Mouse (Mus musculus): ENCODE measurements at regions not wholly inside any gene's neighbourhood (a gene's known extent, or its start where the extent isn't known, plus 50 kb on each side); places are given as distances from the start of the nearest gene placed in this dataset.

DNA sequence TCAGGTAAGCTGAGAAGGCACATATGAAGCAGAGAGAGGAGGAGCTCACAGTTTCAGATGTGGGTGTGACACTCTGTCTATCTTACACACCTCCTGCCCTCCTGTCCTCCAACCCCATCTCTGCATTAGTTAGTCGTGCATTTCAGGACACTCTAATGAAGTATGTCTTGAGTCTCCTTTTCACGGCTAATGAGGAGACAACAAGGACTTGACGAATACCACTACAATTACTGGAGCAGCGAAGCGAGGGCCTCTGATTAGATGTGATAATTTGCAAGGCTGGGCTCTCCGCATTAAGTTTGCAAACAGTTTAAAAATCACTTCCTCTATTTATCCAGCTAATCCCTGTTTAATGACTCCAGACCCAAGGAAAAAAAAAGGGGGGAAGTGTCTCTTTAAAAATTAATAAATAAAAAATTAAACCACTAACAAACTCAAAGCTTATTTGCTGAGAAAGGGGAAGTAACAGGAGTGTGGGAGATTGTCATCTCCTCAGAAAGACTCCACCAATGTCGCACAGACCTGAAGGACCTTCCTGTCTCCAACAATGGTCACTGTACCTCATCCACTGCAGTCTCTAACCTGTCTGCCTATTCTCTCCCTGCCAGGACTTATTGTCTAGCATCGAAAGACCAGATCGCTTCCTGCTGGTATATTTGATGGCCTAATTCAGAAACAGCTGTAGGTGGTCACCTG lies 157.5 kb upstream of the Zmiz1 start:
- no peak overlapping the region for H3K27ac ChIP-seq (ENCODE audit: insufficient read depth, low read length)
- TF ChIP-seq CTCF (IDR thresholded peaks at IDR 0.05; ENCODE audit: low read depth, low read length) (no peak), POLR2A (IDR thresholded peaks at IDR 0.05; ENCODE audit: insufficient read depth, low read length) (no peak), EP300 (IDR thresholded peaks at IDR 0.05; ENCODE audit: insufficient read depth, low read depth, low read length) (no peak)
- H3K9ac ChIP-seq (ENCODE audit: low read depth, poor library complexity, severe bottlenecking), result no peak overlapping the region
- no peaks in the 10 kb centered on the region for H3K36me3 ChIP-seq (ENCODE audit: control insufficient read depth, insufficient read depth, low read length, poor library complexity, severe bottlenecking)
- no peaks in the 10 kb centered on the region for H3K27me3 ChIP-seq (ENCODE audit: control insufficient read depth, insufficient read depth, low read length, poor library complexity, severe bottlenecking)
- no peaks in the 10 kb centered on the region for H3K4me1 ChIP-seq (ENCODE audit: control insufficient read depth, insufficient read depth, low read length)
- no peak overlapping the region for H3K4me3 ChIP-seq (ENCODE audit: low read depth, low read length)
- H3K9me3 ChIP-seq (replicated peaks; ENCODE audit: control insufficient read depth, insufficient read depth, low read length, poor library complexity, severe bottlenecking), result no peaks in the 10 kb centered on the region

DNA sequence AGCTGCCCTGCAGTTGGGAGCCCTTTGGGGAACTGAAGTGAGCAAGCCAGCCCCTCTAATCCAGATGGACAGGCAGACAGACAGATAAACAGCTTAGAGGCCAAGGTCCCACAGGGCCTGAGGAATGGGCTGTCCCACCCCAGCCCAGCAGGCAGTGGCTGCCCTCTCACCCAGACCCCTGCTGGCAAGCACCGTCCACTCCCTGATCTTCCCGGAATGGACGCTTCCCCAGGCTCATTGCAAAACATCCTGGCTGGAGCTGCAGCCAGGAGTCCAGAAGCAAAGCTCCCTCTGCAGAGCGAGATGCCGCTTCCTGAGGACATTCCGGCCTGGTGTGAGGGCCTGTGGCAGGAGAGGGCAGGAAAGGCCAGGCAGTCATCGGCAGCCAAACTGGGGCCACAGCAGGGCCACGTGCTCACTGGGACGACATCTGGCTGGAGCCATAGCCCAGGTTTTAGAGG lies 154.6 kb upstream of the Zmiz1 start:
- Histone ChIP-seq H3K27ac (ENCODE audit: insufficient read depth, low read length) (no peak overlapping the region), H3K9me3 (replicated peaks; ENCODE audit: control insufficient read depth, insufficient read depth, low read length, poor library complexity, severe bottlenecking) (no peaks in the 10 kb centered on the region), H3K9ac (ENCODE audit: low read depth, poor library complexity, severe bottlenecking) (no peak overlapping the region), H3K4me1 (ENCODE audit: control insufficient read depth, insufficient read depth, low read length) (no peaks in the 10 kb centered on the region), H3K27me3 (ENCODE audit: control insufficient read depth, insufficient read depth, low read length, poor library complexity, severe bottlenecking) (no peaks in the 10 kb centered on the region), H3K4me3 (ENCODE audit: low read depth, low read length) (no peak overlapping the region), H3K36me3 (ENCODE audit: control insufficient read depth, insufficient read depth, low read length, poor library complexity, severe bottlenecking) (no peaks in the 10 kb centered on the region)
- TF ChIP-seq POLR2A (IDR thresholded peaks at IDR 0.05; ENCODE audit: insufficient read depth, low read length), result no peak
- no peak for TF ChIP-seq CTCF (IDR thresholded peaks at IDR 0.05; ENCODE audit: low read depth, low read length)
- no peak for TF ChIP-seq EP300 (IDR thresholded peaks at IDR 0.05; ENCODE audit: insufficient read depth, low read depth, low read length)

DNA sequence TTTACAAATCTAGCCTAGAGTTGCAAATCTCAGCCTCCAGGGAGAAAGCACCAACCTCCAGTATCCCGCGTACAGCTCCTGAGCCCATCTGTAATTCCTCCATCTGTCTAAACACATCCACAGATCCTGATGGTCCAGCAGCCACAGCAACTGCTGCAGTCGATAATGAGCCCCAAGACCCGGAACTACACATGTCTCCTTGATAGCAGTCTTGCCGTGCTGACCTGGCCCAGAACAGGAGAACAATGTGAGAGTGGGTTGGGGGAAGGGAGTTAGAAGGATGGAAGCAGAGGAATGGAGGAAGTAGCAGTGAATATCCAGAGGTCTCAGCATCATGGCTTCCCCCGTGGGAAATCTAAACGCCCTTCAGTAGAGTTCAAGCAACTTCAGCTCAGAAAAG lies 152.8 kb upstream of the Zmiz1 start:
- no peak overlapping the region for H3K27ac ChIP-seq (ENCODE audit: insufficient read depth, low read length)
- TF ChIP-seq CTCF (IDR thresholded peaks at IDR 0.05; ENCODE audit: low read depth, low read length) (no peak), POLR2A (IDR thresholded peaks at IDR 0.05; ENCODE audit: insufficient read depth, low read length) (no peak), EP300 (IDR thresholded peaks at IDR 0.05; ENCODE audit: insufficient read depth, low read depth, low read length) (no peak)
- H3K27me3 ChIP-seq (ENCODE audit: control insufficient read depth, insufficient read depth, low read length, poor library complexity, severe bottlenecking), result no peaks in the 10 kb centered on the region
- no peak overlapping the region for H3K4me3 ChIP-seq (ENCODE audit: low read depth, low read length)
- no peaks in the 10 kb centered on the region for H3K36me3 ChIP-seq (ENCODE audit: control insufficient read depth, insufficient read depth, low read length, poor library complexity, severe bottlenecking)
- no peak overlapping the region for H3K9ac ChIP-seq (ENCODE audit: low read depth, poor library complexity, severe bottlenecking)
- no peaks in the 10 kb centered on the region for H3K4me1 ChIP-seq (ENCODE audit: control insufficient read depth, insufficient read depth, low read length)
- no peaks in the 10 kb centered on the region for H3K9me3 ChIP-seq (replicated peaks; ENCODE audit: control insufficient read depth, insufficient read depth, low read length, poor library complexity, severe bottlenecking)

DNA sequence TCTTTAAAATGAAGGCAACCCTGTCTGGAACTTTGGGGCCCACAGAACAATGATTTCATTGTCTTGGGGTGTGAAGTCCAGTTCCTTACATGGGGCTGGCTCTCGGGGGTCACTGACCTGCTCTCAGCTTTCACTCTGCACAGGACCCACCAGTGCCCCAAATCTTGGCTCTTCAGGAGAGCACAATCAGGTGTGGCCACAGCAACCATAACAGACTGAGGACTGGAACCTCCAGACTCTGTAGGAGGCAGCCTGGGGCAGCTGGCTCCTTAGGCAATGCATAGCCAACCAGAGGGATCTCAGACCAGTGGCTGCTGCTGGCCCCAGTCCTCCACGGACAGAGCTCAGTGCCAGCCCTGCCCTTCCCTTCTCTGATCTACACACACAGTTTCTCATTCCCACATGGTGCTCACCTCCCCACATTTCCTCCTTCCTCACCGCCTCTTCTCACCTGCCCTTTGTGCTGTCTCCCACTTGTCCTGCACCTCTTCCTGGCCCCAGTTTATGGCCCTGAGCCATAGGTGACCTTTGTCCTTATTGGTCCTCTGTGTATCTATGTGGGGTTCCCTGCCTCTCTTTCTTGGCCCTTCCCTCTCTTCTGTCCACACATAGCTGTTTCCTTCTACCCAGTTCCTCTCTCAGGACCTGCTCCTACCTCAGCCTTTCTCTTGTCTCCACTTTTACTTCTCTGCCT lies 151.9 kb upstream of the Zmiz1 start:
- no peak for TF ChIP-seq EP300 (IDR thresholded peaks at IDR 0.05; ENCODE audit: insufficient read depth, low read depth, low read length)
- no peak for TF ChIP-seq POLR2A (IDR thresholded peaks at IDR 0.05; ENCODE audit: insufficient read depth, low read length)
- TF ChIP-seq CTCF (IDR thresholded peaks at IDR 0.05; ENCODE audit: low read depth, low read length), result no peak
- Histone ChIP-seq H3K27me3 (ENCODE audit: control insufficient read depth, insufficient read depth, low read length, poor library complexity, severe bottlenecking) (no peaks in the 10 kb centered on the region), H3K27ac (ENCODE audit: insufficient read depth, low read length) (no peak overlapping the region), H3K9me3 (replicated peaks; ENCODE audit: control insufficient read depth, insufficient read depth, low read length, poor library complexity, severe bottlenecking) (no peaks in the 10 kb centered on the region), H3K36me3 (ENCODE audit: control insufficient read depth, insufficient read depth, low read length, poor library complexity, severe bottlenecking) (no peaks in the 10 kb centered on the region), H3K9ac (ENCODE audit: low read depth, poor library complexity, severe bottlenecking) (no peak overlapping the region), H3K4me1 (ENCODE audit: control insufficient read depth, insufficient read depth, low read length) (no peaks in the 10 kb centered on the region), H3K4me3 (ENCODE audit: low read depth, low read length) (no peak overlapping the region)

DNA sequence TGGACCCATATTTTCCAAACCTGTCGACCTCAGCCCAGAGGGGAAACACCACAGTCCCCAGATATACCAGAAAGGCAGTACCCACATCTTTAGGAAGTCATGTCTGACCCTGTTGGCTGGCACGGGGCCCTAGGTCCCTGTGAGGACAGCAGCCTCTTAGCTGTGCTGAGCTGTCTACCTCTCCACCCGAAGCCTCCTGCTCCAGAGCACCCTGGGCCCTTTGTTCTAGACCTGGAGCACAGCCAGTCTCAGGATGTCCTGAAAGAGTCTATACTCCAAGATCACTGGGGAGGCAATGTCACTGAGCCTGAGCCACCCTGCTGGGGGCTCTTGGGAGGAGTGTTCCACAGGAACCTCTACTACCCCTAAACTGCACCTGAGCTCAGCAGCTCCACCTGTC lies 150.9 kb upstream of the Zmiz1 start:
- Histone ChIP-seq H3K27ac (ENCODE audit: insufficient read depth, low read length) (no peak overlapping the region), H3K4me1 (ENCODE audit: control insufficient read depth, insufficient read depth, low read length) (no peaks in the 10 kb centered on the region), H3K36me3 (ENCODE audit: control insufficient read depth, insufficient read depth, low read length, poor library complexity, severe bottlenecking) (no peaks in the 10 kb centered on the region)

DNA sequence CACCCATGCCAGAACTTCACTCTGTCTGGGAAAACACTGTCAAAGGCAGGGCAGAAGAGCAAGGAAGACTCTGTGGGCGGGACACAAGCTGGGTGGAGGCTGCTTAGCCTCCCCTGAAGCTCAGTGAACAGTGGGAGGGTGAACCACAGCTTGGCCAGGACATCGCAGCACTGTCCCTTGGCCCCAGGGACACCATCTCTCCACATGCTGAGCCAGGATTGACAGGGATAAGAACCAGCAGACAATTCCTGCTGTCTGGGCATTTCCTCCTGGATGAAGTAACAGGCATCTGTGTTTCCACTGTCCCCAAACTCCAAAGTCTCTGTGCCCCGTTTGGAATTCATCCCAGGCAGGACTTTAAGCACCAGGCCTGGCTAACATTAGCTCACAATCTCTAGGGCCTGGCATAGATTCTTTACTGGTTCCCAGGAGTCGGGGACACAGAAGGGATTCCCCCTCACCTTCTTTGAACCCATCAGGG lies 148.3 kb upstream of the Zmiz1 start:
- Histone ChIP-seq H3K9me3 (replicated peaks; ENCODE audit: control insufficient read depth, insufficient read depth, low read length, poor library complexity, severe bottlenecking) (no peaks in the 10 kb centered on the region), H3K27ac (ENCODE audit: insufficient read depth, low read length) (no peak overlapping the region), H3K9ac (ENCODE audit: low read depth, poor library complexity, severe bottlenecking) (no peak overlapping the region), H3K4me1 (ENCODE audit: control insufficient read depth, insufficient read depth, low read length) (no peaks in the 10 kb centered on the region), H3K27me3 (ENCODE audit: control insufficient read depth, insufficient read depth, low read length, poor library complexity, severe bottlenecking) (no peaks in the 10 kb centered on the region), H3K36me3 (ENCODE audit: control insufficient read depth, insufficient read depth, low read length, poor library complexity, severe bottlenecking) (no peaks in the 10 kb centered on the region), H3K4me3 (ENCODE audit: low read depth, low read length) (no peak overlapping the region)
- TF ChIP-seq POLR2A (IDR thresholded peaks at IDR 0.05; ENCODE audit: insufficient read depth, low read length) (no peak), CTCF (IDR thresholded peaks at IDR 0.05; ENCODE audit: low read depth, low read length) (no peak), EP300 (IDR thresholded peaks at IDR 0.05; ENCODE audit: insufficient read depth, low read depth, low read length) (no peak)

More for the DNA sequence above, 150.9 kb upstream of the Zmiz1 start:
- Histone ChIP-seq H3K9ac (ENCODE audit: low read depth, poor library complexity, severe bottlenecking) (no peak overlapping the region), H3K27me3 (ENCODE audit: control insufficient read depth, insufficient read depth, low read length, poor library complexity, severe bottlenecking) (no peaks in the 10 kb centered on the region), H3K9me3 (replicated peaks; ENCODE audit: control insufficient read depth, insufficient read depth, low read length, poor library complexity, severe bottlenecking) (no peaks in the 10 kb centered on the region), H3K4me3 (ENCODE audit: low read depth, low read length) (no peak overlapping the region)
- no peak for TF ChIP-seq POLR2A (IDR thresholded peaks at IDR 0.05; ENCODE audit: insufficient read depth, low read length)
- TF ChIP-seq EP300 (IDR thresholded peaks at IDR 0.05; ENCODE audit: insufficient read depth, low read depth, low read length), result no peak
- TF ChIP-seq CTCF (IDR thresholded peaks at IDR 0.05; ENCODE audit: low read depth, low read length), result no peak
